Mouse (Mus musculus): ENCODE measurements around the gene H2-T3.
"Not testable (repeated sequence)": the region's sequence is repeated elsewhere in the genome, so short reads cannot be mapped to it uniquely, and the experiment has no call there.

The H2-T3 gene

GRCm38 (mm10) chr17:36178938-36179337 is 11.1 kb downstream of the H2-T3 start:
- not testable (repeated sequence) for DNase-seq (ENCODE audit: low spot score)

GRCm38 (mm10) chr17:36176132-36176531 is 14.0 kb downstream of the H2-T3 start:
- DNase-seq (ENCODE audit: low spot score) = not testable (repeated sequence)

GRCm38 (mm10) chr17:36170287-36170814 is 19.7 kb downstream of the H2-T3 start:
- no peak for DNase-seq (ENCODE audit: low spot score)

- DNase-seq (ENCODE audit: low spot score) = no peak
Measured at GRCm38 (mm10) chr17:36169753-36170152, 20.3 kb downstream of the H2-T3 start.

- DNase-seq (ENCODE audit: low spot score) = not testable (repeated sequence)
Measured at GRCm38 (mm10) chr17:36169094-36169493, 21.0 kb downstream of the H2-T3 start.

GRCm38 (mm10) chr17:36168039-36168652 is 21.9 kb downstream of the H2-T3 start, which contains the start of gene Gm8909:
Gene Gm8909 (minus strand): TSS chr17:36168537.
- DNase-seq (ENCODE audit: low spot score) = no peak

- DNase-seq (ENCODE audit: low spot score) = no peak
Measured at GRCm38 (mm10) chr17:36167306-36168038, 22.6 kb downstream of the H2-T3 start.

GRCm38 (mm10) chr17:36166901-36167300 is 23.2 kb downstream of the H2-T3 start:
- DNase-seq (ENCODE audit: low spot score) = not testable (repeated sequence)

- DNase-seq (ENCODE audit: low spot score) = no peak
Measured at GRCm38 (mm10) chr17:36161129-36162051, 28.7 kb downstream of the H2-T3 start.

GRCm38 (mm10) chr17:36158264-36158663 is 31.8 kb downstream of the H2-T3 start:
- DNase-seq (ENCODE audit: low spot score) = not testable (repeated sequence)

- DNase-seq (ENCODE audit: low spot score) = not testable (repeated sequence)
Measured at GRCm38 (mm10) chr17:36157782-36158181, 32.3 kb downstream of the H2-T3 start.

GRCm38 (mm10) chr17:36154271-36155149 is 35.6 kb downstream of the H2-T3 start:
- no peak for DNase-seq (ENCODE audit: low spot score)

- DNase-seq (ENCODE audit: low spot score) = not testable (repeated sequence)
Measured at GRCm38 (mm10) chr17:36151200-36151599, 38.9 kb downstream of the H2-T3 start.

- not testable (repeated sequence) for DNase-seq (ENCODE audit: low spot score)
Measured at GRCm38 (mm10) chr17:36148468-36148867, 41.6 kb downstream of the H2-T3 start.

GRCm38 (mm10) chr17:36146937-36147336 is 43.1 kb downstream of the H2-T3 start:
- not testable (repeated sequence) for DNase-seq (ENCODE audit: low spot score)

GRCm38 (mm10) chr17:36145861-36146156 is 44.3 kb downstream of the H2-T3 start:
- not testable (repeated sequence) for DNase-seq (ENCODE audit: low spot score)

GRCm38 (mm10) chr17:36145111-36145860 is 44.8 kb downstream of the H2-T3 start:
- DNase-seq (ENCODE audit: low spot score) = no peak

GRCm38 (mm10) chr17:36136299-36136848 is 53.7 kb downstream of the H2-T3 start:
- DNase-seq (ENCODE audit: low spot score) = not testable (repeated sequence)

Data from MN1 (cell line).